Mouse (Mus musculus): Measurements from ENCODE around the gene B3glct.

DNA sequence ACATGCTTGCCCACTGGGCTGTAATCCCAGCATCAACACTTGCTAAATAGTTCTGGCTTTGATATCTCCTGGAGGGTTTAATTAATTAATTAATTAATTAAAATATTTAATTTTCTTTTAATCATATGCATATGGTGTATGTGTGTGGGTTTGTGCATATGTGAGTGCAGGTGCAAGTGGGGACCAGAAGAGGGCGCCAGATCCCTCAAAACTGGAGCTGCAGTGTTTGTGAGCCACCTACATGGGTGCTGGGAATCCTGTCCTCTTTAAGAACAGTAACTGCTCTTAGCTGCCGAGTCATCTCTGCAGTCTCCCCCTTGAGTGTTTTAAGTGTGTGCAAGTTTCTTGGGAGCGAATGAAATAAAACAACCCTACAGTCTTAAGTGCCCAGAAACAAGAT lies 15.9 kb downstream of the B3glct start:
- TF ChIP-seq ZNF384 (IDR thresholded peaks at IDR 0.05; ENCODE audit: low read depth, low read length): no peak
- TF ChIP-seq CHD2 (IDR thresholded peaks at IDR 0.05; ENCODE audit: low read depth, low read length): no peak
- TF ChIP-seq HCFC1 (IDR thresholded peaks at IDR 0.05; ENCODE audit: borderline replicate concordance, insufficient read depth, low read length): no peak
- TF ChIP-seq ZC3H11A (IDR thresholded peaks at IDR 0.05; ENCODE audit: borderline replicate concordance, low read depth, low read length): no peak
